Mouse (Mus musculus) gastrocnemius, adult 2 months (tissue): Measurements from ENCODE around the gene Radil. TPM values are rescaled to one million over a fixed set of nuclear protein-coding genes. Genes with fewer than 3 reads are reported as not detected.

Source experiments
- DNase-seq: peaks from one replicate; pipeline ENCODE4 v3.0.0; 2022
- H3K27ac ChIP-seq: fragments of 200-600 bp; 2 replicates; pipeline ENCODE4 v1.8.1; 2022; ENCODE audit warnings: mild to moderate bottlenecking
- H3K4me3 ChIP-seq: fragments of 200-600 bp; 2 replicates; pipeline ENCODE4 v1.8.1; 2022; ENCODE audit warnings: mild to moderate bottlenecking, moderate library complexity
- CTCF ChIP-seq: fragments of 200-600 bp; IDR thresholded peaks from 2 replicates; pipeline ENCODE4 v1.8.1; 2022; ENCODE audit warnings: antibody characterized with exemption, mild to moderate bottlenecking, moderate library complexity
- intact Hi-C: fragments of 180-260 bp; cut with DNase I; formaldehyde crosslinking; loops from one replicate; pipeline ENCODE4 v1.15.1; 2025
- total RNA-seq, 2 experiments: library from RNA; stranded (reverse); gene quantifications; 2 replicates each; pipeline ENCODE4 v1.2.3; 2021

Gene Radil
- total RNA-seq, 2 experiments from 2014 or later, result 1.5 to 1.8 TPM

DNA sequence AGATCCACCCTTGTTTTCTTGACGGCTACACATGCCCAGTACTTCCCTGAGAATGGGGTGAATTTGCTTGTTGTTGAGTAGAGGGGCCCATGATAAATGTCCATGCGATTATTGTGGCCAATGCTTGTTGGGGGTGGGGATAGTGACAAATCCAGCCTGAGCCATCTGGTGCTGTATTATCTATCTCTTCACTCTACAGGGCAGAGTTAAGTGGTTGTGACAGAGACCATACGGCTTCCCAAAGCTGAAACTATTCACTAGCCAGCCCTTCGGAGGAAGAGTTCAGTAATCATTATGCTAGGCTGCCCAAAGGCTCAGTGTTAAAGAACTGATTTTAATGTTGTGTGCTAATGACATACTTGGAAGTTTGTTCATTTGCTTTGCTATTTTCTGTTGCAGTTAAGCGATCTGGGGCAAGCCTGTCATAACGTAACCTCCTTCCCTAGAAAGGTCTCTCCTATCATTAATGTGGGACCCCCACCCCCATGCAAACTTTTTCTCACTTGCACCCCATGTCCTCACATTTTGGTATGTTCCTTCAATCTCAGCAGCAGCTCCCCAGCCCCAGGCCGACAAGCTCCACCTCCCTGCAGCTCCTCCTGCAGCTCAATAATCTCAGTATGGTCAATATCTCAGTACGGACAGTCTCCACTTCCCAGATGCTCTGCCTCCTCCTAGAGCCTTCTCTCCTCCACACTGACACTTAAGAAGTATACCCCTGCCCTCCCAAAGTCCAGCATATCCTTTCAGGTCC, 26.0 kb downstream of the Radil start:
- TF ChIP-seq CTCF, result no peak
- DNase-seq, result no peak
- H3K27ac ChIP-seq, result no peak overlapping the region
- intact Hi-C loops, result no loop called here
- no peak overlapping the region for H3K4me3 ChIP-seq

DNA sequence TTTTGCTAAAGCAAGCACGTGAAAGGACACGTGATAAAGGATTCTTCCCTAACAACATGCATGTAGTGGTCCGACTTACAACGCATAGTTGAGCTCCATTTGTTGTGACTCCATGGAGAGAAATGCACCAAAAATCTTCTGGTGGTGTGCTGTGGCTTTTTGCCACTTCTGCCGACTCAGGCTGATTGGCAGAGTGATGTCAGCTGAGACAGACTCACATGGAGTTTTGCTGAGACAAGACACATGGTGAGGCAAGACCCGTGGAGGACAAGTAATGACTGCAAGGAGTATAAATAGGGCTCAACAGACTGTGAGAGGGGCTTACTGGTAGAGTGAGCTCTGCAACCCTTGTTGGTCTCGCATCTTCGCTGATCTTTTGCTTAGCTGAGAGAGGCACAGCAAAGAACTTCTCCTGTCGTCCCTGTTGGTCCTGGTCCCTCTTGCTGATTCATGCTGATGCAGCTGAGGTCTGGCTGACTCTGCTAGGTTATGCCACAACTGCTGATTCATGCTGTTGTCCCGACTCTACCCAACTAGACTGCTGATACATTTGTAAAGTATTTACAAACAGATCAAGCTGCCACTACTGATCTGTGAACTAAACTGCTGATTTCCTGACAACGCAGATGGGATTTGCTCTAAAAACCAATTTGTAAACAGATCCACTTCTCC, 29.6 kb downstream of the Radil start:
- no peak for TF ChIP-seq CTCF
- intact Hi-C loops, result no loop called here
- no peak overlapping the region for H3K4me3 ChIP-seq
- DNase-seq, result no peak
- no peak overlapping the region for H3K27ac ChIP-seq

DNA sequence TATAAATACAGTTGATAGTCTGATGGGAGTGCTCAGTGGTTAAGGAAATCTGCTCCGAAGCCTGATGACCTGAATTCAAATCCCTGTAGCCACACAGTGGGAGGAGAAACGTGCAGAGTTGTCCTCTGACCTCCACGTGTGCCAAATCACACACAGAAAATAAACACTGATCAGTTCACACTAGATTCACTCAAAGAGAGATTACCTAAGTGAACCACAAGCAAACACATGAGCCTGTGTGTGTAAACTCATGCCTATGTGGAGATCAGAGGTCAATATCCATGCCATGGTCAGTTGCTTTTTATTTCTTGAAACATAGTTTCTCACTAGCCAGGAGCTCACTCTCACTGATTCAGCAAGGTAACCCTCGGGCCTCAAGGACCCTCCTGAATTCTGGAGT, 30.5 kb downstream of the Radil start:
- H3K27ac ChIP-seq, result no peak overlapping the region
- TF ChIP-seq CTCF, result no peak
- no peak for DNase-seq
- no peak overlapping the region for H3K4me3 ChIP-seq
- intact Hi-C loops, result no loop called here

DNA sequence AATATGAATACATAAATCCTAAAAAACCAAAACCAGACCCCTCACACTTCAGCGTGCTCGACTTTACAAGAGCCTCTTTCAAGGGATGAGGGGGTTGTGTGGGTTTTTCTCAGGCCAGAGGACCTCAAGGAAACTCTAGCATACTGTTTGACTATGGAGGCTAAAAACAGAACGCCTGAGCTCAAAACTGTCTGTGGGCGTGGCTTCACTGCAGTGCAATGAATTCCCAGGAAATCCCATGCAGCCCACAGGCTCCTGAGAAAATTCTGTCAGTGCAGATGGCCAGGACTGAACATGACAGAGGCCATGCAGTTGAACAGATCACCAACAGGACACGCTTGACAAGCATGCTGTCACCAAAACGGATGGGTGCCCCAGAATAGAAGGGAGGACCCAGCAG, 31.9 kb downstream of the Radil start:
- DNase-seq, result no peak
- H3K27ac ChIP-seq, result no peak overlapping the region
- no peak overlapping the region for H3K4me3 ChIP-seq
- intact Hi-C loops, result no loop called here
- no peak for TF ChIP-seq CTCF

DNA sequence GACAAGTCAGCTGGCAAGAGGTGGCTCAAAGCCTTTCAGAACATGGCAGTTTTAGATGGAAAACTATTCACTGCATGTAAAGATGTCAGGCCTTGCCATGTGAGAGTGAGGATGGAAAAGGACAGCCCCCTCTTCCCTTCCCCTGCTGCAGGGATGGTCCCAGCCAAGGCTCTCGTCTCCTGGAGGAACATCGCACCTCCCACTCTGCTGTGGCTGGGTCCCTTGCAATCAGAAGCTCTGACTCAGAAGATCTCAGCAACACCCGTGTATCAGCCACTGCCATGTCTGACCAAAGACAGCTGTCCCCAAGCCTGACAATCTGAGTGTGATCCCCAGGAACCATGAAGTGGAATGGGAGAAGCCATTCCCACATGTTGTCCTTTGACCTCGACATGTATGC, 38.8 kb downstream of the Radil start:
- DNase-seq, result no peak
- Histone ChIP-seq H3K27ac (no peak overlapping the region), H3K4me3 (no peak overlapping the region)
- TF ChIP-seq CTCF, result no peak
- intact Hi-C loops, result no loop called here

DNA sequence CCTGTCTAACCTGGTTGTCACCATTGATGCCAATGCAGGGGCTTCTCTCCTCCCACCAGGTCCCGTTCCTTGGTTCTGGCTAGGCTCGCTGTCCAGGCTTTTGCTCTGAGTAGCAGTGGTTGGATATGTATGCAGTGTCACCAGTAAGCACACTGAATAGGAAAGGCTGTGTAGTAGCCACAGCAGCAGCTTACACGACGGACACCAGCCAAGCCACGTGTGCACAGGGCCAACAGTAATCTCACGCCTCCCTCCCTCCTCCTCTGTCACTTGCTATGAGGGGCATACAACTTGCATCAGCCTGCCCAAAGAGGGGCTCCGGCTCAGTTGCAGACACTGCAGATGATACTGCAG, 40.9 kb downstream of the Radil start:
- peak overlapping the region; percentile 33; the same call in 1 of the 2 replicates for H3K4me3 ChIP-seq

DNA sequence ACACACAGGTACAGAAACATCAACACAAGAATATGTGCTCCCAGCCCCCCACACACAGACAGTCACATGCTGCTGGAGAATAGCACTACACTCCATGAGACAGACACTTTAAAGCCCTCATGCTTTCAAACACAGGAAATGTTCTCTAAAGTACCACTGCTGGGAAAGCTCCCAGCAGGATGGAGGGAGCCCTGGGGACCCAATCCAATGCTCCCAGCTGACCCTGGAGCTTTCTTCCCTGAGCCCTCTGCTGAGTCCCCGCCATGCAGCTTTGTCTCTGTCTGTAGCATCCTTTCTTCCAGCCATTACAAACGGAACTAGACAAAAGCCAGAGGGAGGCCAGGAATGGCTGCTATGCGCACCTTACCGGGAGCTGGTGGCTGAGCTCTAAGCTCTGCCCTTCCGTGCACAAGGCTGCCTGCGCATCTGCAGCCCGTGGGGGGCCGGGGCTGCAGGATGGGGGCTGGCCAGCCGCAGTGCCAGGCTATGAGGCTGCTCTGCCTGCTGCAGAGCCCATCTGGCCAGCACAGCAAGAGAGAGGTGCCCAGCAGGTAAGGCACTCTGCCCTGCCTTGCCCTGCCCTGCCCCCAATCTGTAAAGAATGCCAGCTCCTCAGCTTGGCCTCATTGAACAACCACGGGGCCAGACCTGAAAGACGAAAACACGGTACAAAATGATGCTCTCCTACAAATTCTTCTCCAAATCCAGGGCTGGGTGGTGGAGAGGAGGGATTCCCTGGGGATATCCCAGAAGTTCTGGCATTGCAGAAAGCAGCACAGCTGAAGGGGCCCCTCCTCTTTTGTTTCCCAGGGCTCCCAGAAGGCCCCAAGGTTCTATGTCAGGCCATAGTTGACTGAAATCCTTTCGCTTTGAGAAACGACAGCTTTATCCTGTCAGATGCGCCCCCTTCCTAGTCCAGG, 41.5 kb downstream of the Radil start:
- DNase-seq, result no peak
- H3K4me3 ChIP-seq, result peak overlapping the region; percentile 33
- no peak for TF ChIP-seq CTCF
- H3K27ac ChIP-seq, result peak overlapping the region; percentile 63
- intact Hi-C loops, result no loop called here

More for the DNA sequence above, 40.9 kb downstream of the Radil start:
- DNase-seq, result no peak
- no peak for TF ChIP-seq CTCF
- peak overlapping the region; percentile 63 for H3K27ac ChIP-seq
- intact Hi-C loops, result no loop called here

DNA sequence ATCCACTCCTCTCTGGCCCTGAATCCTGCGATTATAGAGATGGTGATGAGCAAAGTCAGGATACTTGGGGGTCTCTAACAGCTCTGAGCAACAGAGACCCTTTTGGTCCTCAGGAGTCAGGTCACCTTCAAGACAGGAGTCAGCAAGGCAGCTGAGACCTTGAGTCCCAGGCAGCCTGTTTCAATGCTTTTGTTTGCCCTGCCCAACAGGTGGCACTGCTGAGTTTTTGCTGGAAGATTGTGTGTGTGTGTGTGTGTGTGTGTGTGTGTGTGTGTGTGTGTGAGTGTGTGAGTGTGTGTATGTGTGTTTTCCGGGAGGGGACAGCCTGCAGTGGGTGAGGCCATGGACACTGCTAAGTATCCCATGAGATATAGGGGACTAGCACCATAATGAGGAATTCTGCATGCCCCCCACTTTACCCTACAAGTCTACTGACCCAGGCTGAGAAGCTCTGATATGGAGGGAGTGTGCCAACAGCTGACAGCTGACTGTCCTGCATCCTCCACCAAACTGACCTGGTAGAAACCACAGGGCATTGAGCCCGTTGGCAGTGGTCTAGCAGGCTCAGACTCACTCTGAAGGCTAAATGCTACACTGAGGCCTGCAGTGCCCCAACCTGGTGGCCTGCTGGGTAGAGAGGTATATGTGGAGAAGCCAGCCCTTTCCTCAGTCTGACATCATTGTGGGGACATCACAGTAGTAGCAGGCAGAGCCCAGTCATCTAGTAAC, 45.0 kb downstream of the Radil start:
- intact Hi-C loops, result no loop called here
- DNase-seq, result peak; percentile 16
- no peak overlapping the region for H3K4me3 ChIP-seq
- no peak overlapping the region for H3K27ac ChIP-seq
- peak; percentile 15; the same call in 1 of the 2 replicates for TF ChIP-seq CTCF

DNA sequence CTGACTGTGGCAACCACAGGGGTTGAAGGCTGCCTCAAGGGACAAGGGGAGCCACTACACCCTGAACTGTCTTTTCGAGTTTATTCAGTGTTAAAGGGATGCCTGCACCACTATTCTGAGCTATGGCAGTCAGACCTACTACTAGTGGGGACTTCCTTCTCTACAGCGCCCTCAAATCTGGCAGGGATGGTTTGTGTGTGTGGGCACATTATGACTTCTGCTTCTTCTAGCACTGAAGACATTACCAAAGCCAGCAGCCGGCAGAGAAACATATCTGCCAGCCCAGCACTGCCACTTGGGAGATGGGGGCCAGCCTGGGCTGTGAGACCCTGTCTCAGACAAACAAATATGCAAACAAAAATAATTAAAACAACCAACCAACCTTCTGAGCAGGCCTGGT, 46.7 kb downstream of the Radil start:
- no peak overlapping the region for H3K4me3 ChIP-seq
- intact Hi-C loops, result no loop called here
- H3K27ac ChIP-seq, result no peak overlapping the region
- DNase-seq, result peak; percentile 4
- TF ChIP-seq CTCF, result no peak

DNA sequence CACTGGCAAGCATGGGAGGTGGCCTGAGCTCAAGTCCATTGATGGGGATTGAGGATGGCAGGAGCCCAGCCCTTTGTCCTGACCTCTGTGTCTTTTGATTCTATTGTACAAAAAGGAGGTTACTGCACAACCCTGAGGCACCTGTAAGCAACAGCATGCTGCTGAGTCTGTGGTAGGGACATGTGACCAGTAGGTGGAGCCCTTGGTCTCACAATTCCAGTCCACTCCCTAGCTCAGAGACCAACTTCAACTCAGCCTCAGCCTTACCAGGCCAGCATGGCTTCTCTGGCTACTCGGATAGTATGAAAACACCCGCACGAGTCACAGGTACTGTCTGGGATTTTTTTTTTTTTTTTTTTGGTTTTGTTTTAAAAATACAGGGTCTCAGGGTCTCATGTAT, 48.5 kb downstream of the Radil start:
- DNase-seq, result peak; percentile 82
- Histone ChIP-seq H3K27ac (no peak overlapping the region), H3K4me3 (no peak overlapping the region)
- peak; percentile 82 for TF ChIP-seq CTCF
- intact Hi-C loops, result loop anchor here (1.0 kb wide), 1 partner anchor 49 kb away; the partner anchor contains the start of gene Radil

DNA sequence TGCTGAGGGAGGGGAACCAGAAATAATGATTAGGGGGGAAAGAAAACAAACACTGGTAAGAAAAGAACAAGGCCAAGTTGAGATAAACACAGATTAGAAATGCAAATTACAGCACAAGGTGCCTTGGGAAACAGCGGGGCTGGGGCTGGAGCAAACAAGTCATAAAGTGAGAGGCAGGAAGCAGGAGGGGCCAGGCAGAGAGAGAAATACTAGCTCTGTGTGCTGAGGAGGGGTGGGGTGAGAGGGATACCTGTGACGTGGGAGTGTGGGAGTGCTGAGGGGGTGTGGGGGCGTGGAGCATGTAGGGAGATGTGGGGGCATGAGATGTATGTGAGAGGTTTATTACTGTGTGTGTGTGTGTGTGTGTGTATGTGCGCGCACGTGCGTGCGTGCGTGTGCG, 50.0 kb downstream of the Radil start:
- intact Hi-C loops, result no loop called here
- H3K4me3 ChIP-seq, result no peak overlapping the region
- no peak for TF ChIP-seq CTCF
- no peak for DNase-seq
- H3K27ac ChIP-seq, result no peak overlapping the region

DNA sequence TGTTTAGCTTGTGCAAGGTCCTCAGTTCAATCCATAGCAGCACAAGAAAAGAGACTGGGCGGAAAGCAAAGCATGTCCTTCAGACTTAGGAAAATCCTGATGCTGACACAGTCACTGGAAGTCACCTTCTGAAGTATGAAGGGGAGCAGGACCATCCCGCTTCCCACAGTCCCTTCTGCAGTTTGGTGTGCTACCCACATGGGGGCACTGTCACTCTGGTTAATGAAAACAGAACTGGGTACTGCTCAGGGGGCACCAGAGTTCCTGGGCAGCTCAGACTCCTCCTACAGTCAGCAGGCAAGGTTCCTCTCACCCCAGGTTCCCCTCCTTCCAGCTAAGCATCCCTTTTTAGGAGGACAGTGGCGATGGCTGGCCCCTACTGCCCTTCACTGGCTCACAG, 51.9 kb downstream of the Radil start:
- TF ChIP-seq CTCF, result peak; percentile 63
- no peak for DNase-seq
- intact Hi-C loops, result no loop called here

More for the DNA sequence above, 51.9 kb downstream of the Radil start:
- Histone ChIP-seq H3K27ac (no peak overlapping the region), H3K4me3 (no peak overlapping the region)
